ENCODE assay signal across 11 mouse cellular contexts in genomic region chr5:35390848-35391655, GRCm38 (mm10). TPM values are rescaled to one million over a fixed set of nuclear protein-coding genes. Genes with fewer than 3 reads are reported as not detected.
DNase-seq lines count a peak whose midpoint lies in the region; ATAC-seq lines count a peak whose summit lies in the region.
"Had no signal": no experiment of that assay in that cellular context is flagged by ENCODE, and none has a peak within 500 bp of the region (broad histone marks: within the 10 kb centered on the region; RNA-seq: fewer than 3 reads in every experiment).

No protein-coding gene starts in this region.

- H3K4me1 ChIP-seq in heart, embryonic 14.5 days (ENCODE audit: control insufficient read depth in 2 of 2, insufficient read depth in 2 of 2, low read length in 2 of 2), result peaks cover 0 to 11% of the 10 kb centered on the region in 2 experiments; a peak in 3 of 4 replicates
- peaks cover 32% of the 10 kb centered on the region for H3K4me1 ChIP-seq in hindbrain, embryonic 12.5 days
- peaks cover 26% of the 10 kb centered on the region for H3K4me1 ChIP-seq in midbrain, embryonic 12.5 days

- WGBS in heart, embryonic 14.5 days, result 3% methylated on average over 22 of the region's 22 CpGs
- 2% methylated on average over 22 of the region's 22 CpGs for WGBS in hindbrain, embryonic 12.5 days
- 3% methylated on average over 22 of the region's 22 CpGs for WGBS in midbrain, embryonic 12.5 days

- no peaks in the 10 kb centered on the region for H3K36me3 ChIP-seq in heart, embryonic 14.5 days (ENCODE audit: control insufficient read depth, insufficient read depth, low read length)
- no peaks in the 10 kb centered on the region for H3K36me3 ChIP-seq in hindbrain, embryonic 12.5 days
- no peaks in the 10 kb centered on the region for H3K36me3 ChIP-seq in midbrain, embryonic 12.5 days

- no peak overlapping the region for H3K27ac ChIP-seq in heart, embryonic 14.5 days (replicated peaks in 1 of 2; ENCODE audit: control insufficient read depth in 1 of 2, insufficient read depth in 1 of 2, low read depth in 2 of 2, low read length in 2 of 2)
- no peak overlapping the region for H3K27ac ChIP-seq in hindbrain, embryonic 12.5 days
- H3K27ac ChIP-seq in midbrain, embryonic 12.5 days (replicated peaks), result no peak overlapping the region

- no peak for DNase-seq in heart, postnatal 14 days
- peak; percentile 83 for DNase-seq in Muller cell, postnatal 12 days (ENCODE audit: inconsistent ontology term)
- DNase-seq in thymus, postnatal 10 days (ENCODE audit: low spot score in 2 of 2), result no peak
- no peak for DNase-seq in left cerebral cortex, postnatal 36 days (ENCODE audit: low spot score in 2 of 2)
- DNase-seq in embryo, embryonic 10.5 days (ENCODE audit: low spot score), result no peak

- intact Hi-C loops in heart, postnatal 14 days (cut with DNase I), result no loop called here
- intact Hi-C loops in left cerebral cortex, postnatal 36 days (cut with DNase I), result loop anchor here (10.0 kb wide), 1 partner anchor 1956 kb away; the partner anchor contains the start of gene Nkx1-1

- H3K9me3 ChIP-seq in heart, embryonic 14.5 days (ENCODE audit: control insufficient read depth, low read length), result peaks cover 7% of the 10 kb centered on the region
- no peaks in the 10 kb centered on the region for H3K9me3 ChIP-seq in hindbrain, embryonic 12.5 days (replicated peaks)
- no peaks in the 10 kb centered on the region for H3K9me3 ChIP-seq in midbrain, embryonic 12.5 days

- peak overlapping the region in 1 of 2 experiments; percentile 44; a peak in 3 of 4 replicates for H3K4me3 ChIP-seq in heart, embryonic 14.5 days (ENCODE audit: control insufficient read depth in 1 of 2, insufficient read depth in 1 of 2, low read depth in 1 of 2, low read length in 2 of 2)
- peak overlapping the region; percentile 29 for H3K4me3 ChIP-seq in hindbrain, embryonic 12.5 days
- peak overlapping the region; percentile 26 for H3K4me3 ChIP-seq in midbrain, embryonic 12.5 days

- no peak for ATAC-seq in heart, embryonic 14.5 days (ENCODE audit: insufficient number of reproducible peaks, insufficient read depth, low FRiP score, low read depth)
- no peak for ATAC-seq in hindbrain, embryonic 12.5 days (ENCODE audit: low FRiP score)
- ATAC-seq in midbrain, embryonic 12.5 days (ENCODE audit: low FRiP score, low read depth), result no peak

- peaks cover 100% of the 10 kb centered on the region for H3K27me3 ChIP-seq in heart, embryonic 14.5 days (ENCODE audit: control insufficient read depth, insufficient read depth, low read length)
- H3K27me3 ChIP-seq in hindbrain, embryonic 12.5 days, result peaks cover 100% of the 10 kb centered on the region
- peaks cover 100% of the 10 kb centered on the region for H3K27me3 ChIP-seq in midbrain, embryonic 12.5 days

- H3K9ac ChIP-seq in heart, embryonic 14.5 days (ENCODE audit: low read length), result no peak overlapping the region
- H3K9ac ChIP-seq in hindbrain, embryonic 12.5 days, result no peak overlapping the region
- H3K9ac ChIP-seq in midbrain, embryonic 12.5 days (replicated peaks), result no peak overlapping the region

- H3K4me2 ChIP-seq in heart, embryonic 14.5 days (ENCODE audit: low read length), result peak overlapping the region; percentile 69
- peak overlapping the region; percentile 47; the same call in 1 of the 2 replicates for H3K4me2 ChIP-seq in hindbrain, embryonic 12.5 days (replicated peaks)
- no peak overlapping the region for H3K4me2 ChIP-seq in midbrain, embryonic 12.5 days (replicated peaks)

RNA-seq across cellular contexts. Expression of gene Hmx1, which starts 2.1 kb away (rescaled TPM):
- not detected in 2 replicates for polyA plus RNA-seq in heart, embryonic 14.5 days (2014; fragmentation: Nextera tagmentation; extraction: Ambion mirVana)
- total RNA-seq in heart, postnatal 14 days (2021), result not detected
- polyA plus RNA-seq in hindbrain, embryonic 12.5 days (2016; fragmentation: Nextera tagmentation; extraction: Ambion mirVana), result 15.5 and 17.3 TPM in 2 replicates
- polyA plus RNA-seq in midbrain, embryonic 12.5 days (2016; fragmentation: Nextera tagmentation; extraction: Ambion mirVana), result 0.73 and 1.2 TPM in 2 replicates
- total RNA-seq in left cerebral cortex, postnatal 36 days (2021), result not detected
- total RNA-seq: gastrocnemius, adult 18-20 months; layer of hippocampus, adult 18-20 months; megakaryocyte, adult 5-6 weeks had no signal
